Mouse (Mus musculus): ENCODE results near the gene Pdcd2l. TPM values are rescaled to one million over a fixed set of nuclear protein-coding genes. Genes with fewer than 3 reads are reported as not detected.

Pdcd2l gene
- total RNA-seq, 2 experiments from 2014 or later, result 23.5 to 28.9 TPM

GRCm38 (mm10) chr7:34157994-34158393, 38.5 kb downstream of the Pdcd2l start:
- no peak for DNase-seq (ENCODE audit: low spot score in 2 of 2)

GRCm38 (mm10) chr7:34147193-34147592, 49.3 kb downstream of the Pdcd2l start:
- no peak for DNase-seq (ENCODE audit: low spot score in 2 of 2)

GRCm38 (mm10) chr7:34141123-34141522, 55.3 kb downstream of the Pdcd2l start:
- no peak for DNase-seq (ENCODE audit: low spot score in 2 of 2)

GRCm38 (mm10) chr7:34139493-34139892, 57.0 kb downstream of the Pdcd2l start:
- no peak for DNase-seq (ENCODE audit: low spot score in 2 of 2)

Other genes with a start within 250 kb of the Pdcd2l start
- not detected for gene Scgb2b27, start 182.7 kb downstream of the Pdcd2l start, total RNA-seq (2021)
- not detected for gene Scgb1b27, start 175.2 kb downstream of the Pdcd2l start, total RNA-seq (2021)
- gene Scgb1b30, start 101.2 kb downstream of the Pdcd2l start, total RNA-seq (2021), result not detected
- 10 to 100 TPM; 18.0 to 22.3 TPM for gene Wtip, start 63.4 kb downstream of the Pdcd2l start, total RNA-seq (2021)
- 10 to 100 TPM; 84.8 to 85.0 TPM for gene Uba2, start 27.1 kb downstream of the Pdcd2l start, total RNA-seq (2021)
- gene Gpi1, start 33.7 kb upstream of the Pdcd2l start, total RNA-seq (2021), result 100 to 1,000 TPM; 697 to 748 TPM
- gene Gm6096, start 54.4 kb upstream of the Pdcd2l start, total RNA-seq (2021), result not detected
- 10 to 100 TPM; 57.7 to 62.4 TPM for gene 4931406P16Rik, start 116.9 kb upstream of the Pdcd2l start, total RNA-seq (2021)
- gene Lsm14a, start 196.7 kb upstream of the Pdcd2l start, total RNA-seq (2021), result 10 to 100 TPM; 67.9 to 72.7 TPM